Mouse (Mus musculus) bone marrow, adult 2 months (tissue): Measurements from ENCODE around the gene Mxi1.

Experiments used
- CTCF ChIP-seq: fragments of 200-500 bp; IDR thresholded peaks from 2 replicates; pipeline ENCODE4 v1.5.1; 2011; ENCODE audit warnings: low read length, control low read depth; ENCODE audit not compliant: control insufficient read depth, insufficient read depth
- POLR2A ChIP-seq: fragments of 200-500 bp; IDR thresholded peaks from 2 replicates; pipeline ENCODE4 v1.6.1; 2011; ENCODE audit warnings: low read depth, mild to moderate bottlenecking, control low read depth, low read length, borderline replicate concordance; ENCODE audit not compliant: control insufficient read depth

GRCm38 (mm10) chr19:53328116-53328515, 17.8 kb downstream of the Mxi1 start:
- peak; percentile 66 for TF ChIP-seq CTCF
- TF ChIP-seq POLR2A = no peak
